Mouse (Mus musculus) thymus, adult 2 months (tissue): Measurements from ENCODE around the gene Lrch3.

Experiments used
- CTCF ChIP-seq: fragments of 200-500 bp; IDR thresholded peaks from 2 replicates; pipeline ENCODE4 v1.5.1; 2012; ENCODE audit warnings: mild to moderate bottlenecking, control low read depth, low read length, moderate library complexity, borderline replicate concordance; ENCODE audit not compliant: control insufficient read depth, poor library complexity, insufficient read depth; ENCODE audit errors: extremely low read depth
- POLR2A ChIP-seq: fragments of 200-500 bp; IDR thresholded peaks from 2 replicates; pipeline ENCODE4 v1.6.1; 2012; ENCODE audit warnings: mild to moderate bottlenecking, low read length, control low read depth, moderate library complexity; ENCODE audit not compliant: control insufficient read depth, poor library complexity, insufficient read depth; ENCODE audit errors: extremely low read depth

DNA sequence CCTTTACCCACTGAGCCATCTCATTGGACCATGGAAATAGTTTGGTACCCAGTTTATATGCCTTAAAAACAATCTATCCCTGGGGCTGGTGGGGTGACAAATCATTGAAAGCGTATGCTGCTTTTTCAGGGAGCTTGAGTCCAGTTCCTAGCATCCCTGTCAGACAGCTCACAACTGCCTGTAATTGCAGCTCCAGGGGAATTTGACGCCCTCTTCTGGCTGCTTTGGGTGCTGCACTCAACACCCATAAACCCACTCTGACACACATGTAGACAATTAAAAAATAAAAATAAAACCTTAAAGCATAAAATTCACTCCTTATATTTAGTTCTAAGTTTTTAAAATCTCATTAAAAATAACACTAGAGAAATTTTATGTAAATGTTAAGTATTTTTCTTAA lies 37.2 kb downstream of the Lrch3 start:
- no peak for TF ChIP-seq POLR2A
- no peak for TF ChIP-seq CTCF
